Mouse (Mus musculus) cerebellum, adult 11 months (tissue): ENCODE results near the gene U2surp.
A peak's percentile ranks its signal among the peaks of the same experiment; 100 is the strongest.

Experiments used
- DNase-seq: peaks from one replicate; pipeline ENCODE4 v3.0.0; 2022

U2surp gene

GRCm38 (mm10) chr9:95451931-95452330 is 59.9 kb downstream of the U2surp start:
- DNase-seq: no peak

DNA sequence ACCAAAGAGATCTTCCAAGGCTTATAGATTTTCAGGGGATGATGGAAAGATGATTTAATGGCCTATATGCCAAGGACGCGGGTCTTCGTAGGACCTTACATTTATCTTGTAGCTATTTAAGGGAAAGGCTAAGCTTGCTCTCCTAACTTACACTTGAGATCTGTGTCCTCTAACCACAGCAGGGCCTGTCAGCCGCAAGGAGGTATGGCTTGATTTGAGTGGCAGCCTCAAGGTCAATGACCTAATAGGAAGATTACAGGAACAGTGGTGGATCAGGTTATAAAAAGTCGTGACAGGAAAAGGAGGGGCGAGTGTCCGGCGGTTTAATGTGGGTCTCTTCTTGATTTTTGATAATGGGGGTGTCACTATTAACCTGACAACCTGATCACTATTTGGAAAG is 61.2 kb downstream of the U2surp start:
- DNase-seq: no peak

- DNase-seq: no peak
These were observed 69.5 kb downstream of the U2surp start for GRCm38 (mm10) chr9:95442321-95442731.

DNA sequence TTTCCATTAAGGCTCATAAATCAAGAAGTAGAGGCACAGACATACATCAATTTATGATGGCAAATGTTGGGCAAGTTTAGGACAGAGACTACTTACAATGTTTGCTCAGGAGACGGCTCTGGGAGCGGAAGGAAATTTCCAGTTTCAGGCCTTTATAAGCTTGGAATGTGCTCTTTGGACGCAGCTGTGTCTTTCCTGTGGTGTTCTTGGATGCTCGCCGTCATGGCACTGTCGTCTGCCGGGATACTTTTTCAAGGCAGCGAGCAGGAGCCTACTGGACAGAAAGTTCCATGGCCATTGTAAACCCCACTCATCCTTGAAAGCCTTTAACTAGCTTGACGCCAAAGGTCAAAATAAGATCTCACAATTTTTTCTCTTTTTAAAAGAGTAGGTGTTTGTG is 73.9 kb downstream of the U2surp start:
- DNase-seq: no peak

DNA sequence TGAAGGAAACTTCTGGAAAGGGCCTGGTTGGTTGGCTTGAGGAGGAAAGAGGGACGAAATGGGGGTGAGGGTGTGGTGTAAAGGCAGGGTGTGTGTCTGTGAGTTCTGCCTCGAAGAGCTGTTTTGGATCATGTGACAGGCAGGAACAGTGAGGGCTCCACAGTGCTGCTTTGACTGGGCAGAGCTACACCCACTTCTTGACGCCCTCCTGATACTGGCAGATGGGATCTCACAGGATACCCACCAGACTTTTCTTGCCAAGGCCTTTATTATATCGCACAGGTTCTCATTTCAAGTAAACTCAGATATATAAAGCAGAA is 75.5 kb downstream of the U2surp start:
- DNase-seq: no peak

- DNase-seq: no peak
These were observed 76.1 kb downstream of the U2surp start for GRCm38 (mm10) chr9:95435506-95436293.

DNA sequence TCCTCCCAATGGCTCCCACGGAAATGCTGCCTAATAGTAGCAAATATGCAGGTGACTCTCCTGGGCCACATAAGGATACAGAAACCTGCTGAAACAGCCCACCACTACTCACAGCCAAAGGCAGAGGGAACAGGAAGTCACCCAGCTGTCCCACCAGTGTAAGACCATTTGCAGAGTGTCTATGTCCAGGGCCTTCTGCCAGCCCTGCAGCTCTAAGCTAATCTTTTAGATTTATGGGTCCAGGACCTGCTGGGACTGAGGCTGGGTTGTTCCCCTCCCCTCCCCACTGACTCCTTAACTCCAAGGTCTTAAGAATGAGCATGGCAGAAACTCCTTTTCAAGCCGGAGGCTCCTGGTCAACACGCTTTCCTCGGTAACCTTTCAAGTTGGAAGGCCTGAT is 83.5 kb downstream of the U2surp start:
- DNase-seq: no peak

DNA sequence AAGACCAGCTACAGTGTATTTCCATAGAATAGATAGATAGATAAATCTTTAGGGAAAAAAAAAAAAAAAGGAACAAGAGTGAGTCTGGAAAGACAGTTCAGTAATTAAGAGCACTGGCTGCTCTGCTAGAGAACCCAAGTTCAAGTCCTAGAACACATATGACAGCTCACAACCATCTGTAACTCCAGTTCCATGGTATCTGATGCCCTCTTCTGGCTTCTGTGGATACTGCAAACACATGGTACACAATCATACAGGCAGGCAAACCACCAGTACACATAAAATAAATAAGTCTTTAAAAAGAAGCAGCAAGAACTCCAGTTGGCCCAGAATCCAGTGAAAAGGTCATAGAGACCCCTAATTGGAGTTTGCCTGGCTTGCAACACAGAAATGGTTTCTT is 97.9 kb downstream of the U2surp start:
- no peak for DNase-seq

- DNase-seq: no peak
These were observed 99.7 kb downstream of the U2surp start for GRCm38 (mm10) chr9:95412047-95412446.

GRCm38 (mm10) chr9:95407586-95408220 is 104.1 kb downstream of the U2surp start:
- DNase-seq: peak; percentile 12
